Mouse (Mus musculus) CH12.LX (cell line): ENCODE measurements at regions not wholly inside any gene's neighbourhood (a gene's known extent, or its start where the extent isn't known, plus 50 kb on each side); places are given as distances from the start of the nearest gene placed in this dataset.

ENCODE experiments used
- DNase-seq: peaks from one replicate; pipeline ENCODE4 v3.0.0-alpha.2; 2013; ENCODE audit errors: extremely low read depth
- H3K27ac ChIP-seq: 2 replicates; pipeline ENCODE4 v1.5.1; 2012; ENCODE audit warnings: low read depth, mild to moderate bottlenecking, control low read depth, moderate library complexity; ENCODE audit not compliant: insufficient read depth
- H3K27me3 ChIP-seq: replicated peaks from 2 replicates; pipeline ENCODE3; 2012; ENCODE audit warnings: inconsistent platforms
- H3K36me3 ChIP-seq, 2 experiments: replicated peaks in 1 of 2; 2 replicates each; pipeline versions ENCODE3 to v1.6.1; 2012; ENCODE audit warnings: inconsistent platforms in 1 of 2, low read length in 1 of 2, mild to moderate bottlenecking in 1 of 2, mixed read lengths in 1 of 2, moderate library complexity in 1 of 2; ENCODE audit not compliant: control insufficient read depth in 1 of 2, insufficient read depth in 1 of 2
- H3K4me1 ChIP-seq, 2 experiments: 2 replicates each; pipeline ENCODE4 v1.6.1; 2012; ENCODE audit warnings: inconsistent platforms in 1 of 2, moderate library complexity in 1 of 2; ENCODE audit not compliant: insufficient read depth in 2 of 2, control insufficient read depth in 1 of 2
- H3K4me2 ChIP-seq: 2 replicates; pipeline ENCODE4 v1.6.1; 2012; ENCODE audit warnings: low read depth, mild to moderate bottlenecking, control low read depth; ENCODE audit not compliant: poor library complexity, insufficient read depth, severe bottlenecking
- H3K4me3 ChIP-seq, 3 experiments: fragments of 150-350 bp in 1 of 3; sonication (generic) in 1 of 3; replicated peaks in 1 of 3; 2 replicates each; pipeline versions ENCODE3 to v1.5.1; 2011 to 2012; ENCODE audit warnings: low read depth in 2 of 3, low read length in 2 of 3, mild to moderate bottlenecking in 2 of 3, moderate library complexity in 2 of 3, control low read depth in 1 of 3, improper control_type of control experiment in 1 of 3, inconsistent platforms in 1 of 3, mixed read lengths in 1 of 3; ENCODE audit not compliant: poor library complexity in 1 of 3
- H3K79me2 ChIP-seq: replicated peaks from 2 replicates; pipeline ENCODE4 v1.6.1; 2012; ENCODE audit warnings: mild to moderate bottlenecking, moderate library complexity; ENCODE audit not compliant: control insufficient read depth, poor library complexity, insufficient read depth, severe bottlenecking; ENCODE audit errors: extremely low read depth
- H3K9ac ChIP-seq: 2 replicates; pipeline ENCODE4 v1.6.1; 2012; ENCODE audit warnings: low read depth, mild to moderate bottlenecking, control low read depth, moderate library complexity; ENCODE audit not compliant: insufficient read depth
- H3K9me3 ChIP-seq: replicated peaks from 2 replicates; pipeline ENCODE3; 2012; ENCODE audit warnings: low read length, inconsistent platforms, mixed read lengths
- BHLHE40 ChIP-seq: IDR thresholded peaks from 2 replicates; pipeline ENCODE4 v1.6.1; 2011; ENCODE audit warnings: mild to moderate bottlenecking, low read depth, low read length, improper control_type of control experiment
- CHD2 ChIP-seq: IDR thresholded peaks from 2 replicates; pipeline ENCODE4 v1.6.1; 2011; ENCODE audit warnings: low read length, improper control_type of control experiment
- CTCF ChIP-seq, 2 experiments: IDR thresholded peaks in 1 of 2; conservative IDR thresholded peaks in 1 of 2; 2 replicates each; pipeline ENCODE4 v1.5.1; 2011 to 2012; ENCODE audit warnings: low read depth in 2 of 2, low read length in 2 of 2, improper control_type of control experiment in 1 of 2, inconsistent platforms in 1 of 2, mild to moderate bottlenecking in 1 of 2, moderate library complexity in 1 of 2
- E2F4 ChIP-seq: IDR thresholded peaks from 2 replicates; pipeline ENCODE4 v1.6.1; 2011; ENCODE audit warnings: low read depth, low read length, improper control_type of control experiment; ENCODE audit not compliant: insufficient replicate concordance
- GABPA ChIP-seq: IDR thresholded peaks from 2 replicates; pipeline ENCODE4 v1.6.1; 2012; ENCODE audit warnings: low read depth, low read length, improper control_type of control experiment, inconsistent platforms; ENCODE audit not compliant: insufficient replicate concordance
- HCFC1 ChIP-seq: IDR thresholded peaks from 2 replicates; pipeline ENCODE4 v1.6.1; 2012; ENCODE audit warnings: low read depth, mild to moderate bottlenecking, inconsistent platforms, low read length, improper control_type of control experiment
- JUN ChIP-seq: IDR thresholded peaks from 2 replicates; pipeline ENCODE4 v1.6.1; 2011; ENCODE audit warnings: low read depth, mild to moderate bottlenecking, low read length, improper control_type of control experiment, moderate library complexity; ENCODE audit not compliant: insufficient read depth
- KAT2A ChIP-seq: IDR thresholded peaks from 2 replicates; pipeline ENCODE4 v1.6.1; 2012; ENCODE audit warnings: low read length, improper control_type of control experiment, inconsistent platforms; ENCODE audit not compliant: insufficient replicate concordance
- MAFK ChIP-seq: IDR thresholded peaks from 2 replicates; pipeline ENCODE4 v1.6.1; 2011; ENCODE audit warnings: low read length, improper control_type of control experiment; ENCODE audit not compliant: insufficient replicate concordance
- MEF2A ChIP-seq: IDR thresholded peaks from 2 replicates; pipeline ENCODE4 v1.6.1; 2014; ENCODE audit warnings: low read depth, mild to moderate bottlenecking, inconsistent platforms, low read length, improper control_type of control experiment, borderline replicate concordance
- MXI1 ChIP-seq: IDR thresholded peaks from 2 replicates; pipeline ENCODE4 v1.6.1; 2011; ENCODE audit warnings: mild to moderate bottlenecking, low read depth, low read length, improper control_type of control experiment
- MYC ChIP-seq: IDR thresholded peaks from 2 replicates; pipeline ENCODE4 v1.6.1; 2011; ENCODE audit warnings: low read depth, mild to moderate bottlenecking, improper control_type of control experiment, low read length
- NELFE ChIP-seq: IDR thresholded peaks from 2 replicates; pipeline ENCODE4 v1.6.1; 2011; ENCODE audit warnings: low read depth, low read length, improper control_type of control experiment
- NRF1 ChIP-seq: IDR thresholded peaks from 2 replicates; pipeline ENCODE4 v1.6.1; 2014; ENCODE audit warnings: low read depth, mild to moderate bottlenecking, inconsistent platforms, low read length, improper control_type of control experiment, moderate library complexity
- PAX5 ChIP-seq: IDR thresholded peaks from 2 replicates; pipeline ENCODE4 v1.6.1; 2012; ENCODE audit warnings: low read length, inconsistent platforms, mixed read lengths
- POLR2A ChIP-seq: IDR thresholded peaks from 2 replicates; pipeline ENCODE4 v1.6.1; 2011; ENCODE audit warnings: low read depth, mild to moderate bottlenecking, improper control_type of control experiment, low read length
- POLR2AphosphoS2 ChIP-seq: IDR thresholded peaks from 2 replicates; pipeline ENCODE4 v1.6.1; 2011; ENCODE audit warnings: low read depth, low read length, improper control_type of control experiment
- SIN3A ChIP-seq: IDR thresholded peaks from 2 replicates; pipeline ENCODE4 v1.6.1; 2012; ENCODE audit warnings: low read length, improper control_type of control experiment, inconsistent platforms
- TCF12 ChIP-seq: IDR thresholded peaks from 2 replicates; pipeline ENCODE4 v1.6.1; 2014; ENCODE audit warnings: low read depth, mild to moderate bottlenecking, inconsistent platforms, low read length, improper control_type of control experiment
- UBTF ChIP-seq: IDR thresholded peaks from 2 replicates; pipeline ENCODE4 v1.6.1; 2012; ENCODE audit warnings: low read depth, mild to moderate bottlenecking, inconsistent platforms, low read length, improper control_type of control experiment, moderate library complexity
- USF1 ChIP-seq: IDR thresholded peaks from 2 replicates; pipeline ENCODE4 v1.6.1; 2014; ENCODE audit warnings: low read depth, mild to moderate bottlenecking, inconsistent platforms, low read length, improper control_type of control experiment
- ZC3H11A ChIP-seq: IDR thresholded peaks from 2 replicates; pipeline ENCODE4 v1.6.1; 2012; ENCODE audit warnings: low read depth, mild to moderate bottlenecking, inconsistent platforms, low read length, improper control_type of control experiment
- ZKSCAN1 ChIP-seq: IDR thresholded peaks from 2 replicates; pipeline ENCODE4 v1.6.1; 2012; ENCODE audit warnings: low read depth, inconsistent platforms, low read length, improper control_type of control experiment, borderline replicate concordance
- dilution Hi-C: fragments of 300-500 bp; cut with MboI; formaldehyde crosslinking; loops from 2 replicates; pipeline ENCODE4 v1.14.3; 2020; ENCODE audit warnings: low sequenced_read_pairs; ENCODE audit not compliant: extremely low pct_unique_long_range_greater_than_20kb, extremely low pct_ligation_motif_present
- in situ Hi-C: fragments of 300-500 bp; cut with MboI; formaldehyde crosslinking; loops from 3 replicates; pipeline ENCODE4 v1.14.3; 2019; ENCODE audit warnings: low sequenced_read_pairs, low pct_ligation_motif_present, low pct_unique_long_range_greater_than_20kb, mixed read lengths

DNA sequence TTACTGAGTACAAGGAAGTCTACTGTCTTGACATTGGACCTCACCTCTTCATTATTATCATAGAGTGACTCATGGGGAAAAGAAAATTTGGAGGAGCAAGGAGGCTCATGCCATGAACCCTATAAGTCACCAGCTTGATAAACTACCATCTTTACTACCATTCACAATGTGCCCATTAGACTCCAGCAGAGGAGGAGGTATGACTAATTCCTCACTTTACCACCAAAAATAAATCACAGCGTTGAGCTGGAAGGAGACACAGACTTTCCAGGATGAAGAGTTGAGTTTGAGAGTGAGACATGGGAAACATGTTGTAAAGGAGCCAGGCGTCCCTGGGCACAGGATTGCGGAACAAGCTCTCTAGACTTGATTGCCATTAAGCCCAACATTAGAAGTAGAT is 195.0 kb upstream of the Mctp2 start:
- DNase-seq = no peak
- no peak overlapping the region for H3K9ac ChIP-seq
- no peak for TF ChIP-seq HCFC1
- no peak for TF ChIP-seq TCF12
- no peak for TF ChIP-seq MXI1
- no peak for TF ChIP-seq POLR2AphosphoS2
- TF ChIP-seq PAX5 = no peak
- no peak for TF ChIP-seq NRF1
- TF ChIP-seq E2F4 = no peak
- TF ChIP-seq CTCF (conservative IDR thresholded peaks at IDR 0.05 in 1 of 2, IDR thresholded peaks at IDR 0.05 in 1 of 2; ENCODE audit: low read depth in 2 of 2, low read length in 2 of 2) = no peak
- no peak for TF ChIP-seq NELFE
- TF ChIP-seq POLR2A = no peak
- TF ChIP-seq ZKSCAN1 = no peak
- TF ChIP-seq SIN3A = no peak
- no peak for TF ChIP-seq KAT2A
- TF ChIP-seq CHD2 = no peak
- no peak for TF ChIP-seq MYC
- TF ChIP-seq USF1 = no peak
- no peak for TF ChIP-seq BHLHE40
- no peak for TF ChIP-seq GABPA
- H3K4me2 ChIP-seq = no peak overlapping the region
- no peak overlapping the region for H3K27ac ChIP-seq
- H3K27me3 ChIP-seq = no peaks in the 10 kb centered on the region
- peaks cover 9 to 21% of the 10 kb centered on the region in 2 experiments; a peak in 3 of 4 replicates for H3K4me1 ChIP-seq
- H3K79me2 ChIP-seq = no peaks in the 10 kb centered on the region
- H3K4me3 ChIP-seq = no peak overlapping the region
- in situ Hi-C loops = no loop called here
- dilution Hi-C loops = no loop called here
- no peaks in the 10 kb centered on the region for H3K36me3 ChIP-seq
- H3K9me3 ChIP-seq = no peaks in the 10 kb centered on the region

DNA sequence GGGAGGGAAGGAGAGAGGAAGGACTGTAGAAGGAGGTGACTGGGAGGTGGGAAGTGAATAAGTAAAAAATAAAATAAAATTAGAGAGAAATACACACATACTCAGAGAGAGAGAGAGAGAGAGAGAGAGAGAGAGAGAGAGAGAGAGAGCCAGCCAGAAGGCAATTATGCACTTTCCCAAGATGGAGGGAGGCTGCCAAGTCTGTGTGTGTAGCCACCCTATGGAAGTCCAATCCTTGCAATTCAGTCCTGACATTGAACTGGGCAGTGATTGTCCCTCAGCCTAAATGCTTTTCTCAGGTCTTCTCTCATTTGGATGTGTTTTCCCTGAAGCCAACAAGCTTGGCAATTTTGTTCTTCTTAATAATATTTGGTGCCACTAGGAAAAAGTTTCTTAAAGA is 197.3 kb upstream of the Mctp2 start:
- Histone ChIP-seq H3K9ac (no peak overlapping the region), H3K4me3 (no peak overlapping the region), H3K4me1 (peaks cover 0 to 7% of the 10 kb centered on the region in 2 experiments; a peak in 2 of 4 replicates), H3K9me3 (no peaks in the 10 kb centered on the region), H3K27ac (no peak overlapping the region), H3K36me3 (no peaks in the 10 kb centered on the region), H3K79me2 (no peaks in the 10 kb centered on the region), H3K27me3 (no peaks in the 10 kb centered on the region), H3K4me2 (no peak overlapping the region)
- TF ChIP-seq JUN (no peak), MAFK (no peak), CTCF (conservative IDR thresholded peaks at IDR 0.05 in 1 of 2, IDR thresholded peaks at IDR 0.05 in 1 of 2; ENCODE audit: low read depth in 2 of 2, low read length in 2 of 2) (no peak), POLR2A (no peak), TCF12 (no peak), MEF2A (no peak), NELFE (no peak), GABPA (no peak), NRF1 (no peak), UBTF (no peak), ZC3H11A (no peak)
- in situ Hi-C loops = no loop called here
- dilution Hi-C loops = no loop called here
- DNase-seq = no peak
